Mouse (Mus musculus): ENCODE data around the gene Jag2. TPM values are rescaled to one million over a fixed set of nuclear protein-coding genes. Genes with fewer than 3 reads are reported as not detected.

Jag2 gene
- total RNA-seq, 1 experiment = 54.1 TPM

- Histone ChIP-seq H3K9ac (ENCODE audit: insufficient read depth, low read depth, low read length, poor library complexity, severe bottlenecking) (no peak overlapping the region), H3K4me1 (ENCODE audit: control insufficient read depth in 2 of 2, insufficient read depth in 2 of 2, low read length in 2 of 2, poor library complexity in 1 of 2) (peaks cover 1 to 16% of the 10 kb centered on the region in 2 experiments; a peak in 2 of 4 replicates), H3K9me3 (ENCODE audit: control insufficient read depth, insufficient read depth, low read depth, low read length) (no peaks in the 10 kb centered on the region), H3K27ac (ENCODE audit: insufficient read depth, low read depth, low read length, poor library complexity, severe bottlenecking) (no peak overlapping the region), H3K36me3 (ENCODE audit: control insufficient read depth, insufficient read depth, low read length, poor library complexity, severe bottlenecking) (no peaks in the 10 kb centered on the region), H3K4me3 (ENCODE audit: insufficient read depth in 1 of 2, low read depth in 1 of 2, low read length in 2 of 2, poor library complexity in 1 of 2, severe bottlenecking in 1 of 2) (peak overlapping the region; percentile 27 to 44; a peak in 3 of 4 replicates)
- in situ Hi-C loops (cut with MboI; ENCODE audit: low sequenced_read_pairs in 2 of 2, unreplicated experiment in 2 of 2) = no loop called here
- TF ChIP-seq CHD2 (IDR thresholded peaks at IDR 0.05; ENCODE audit: low read depth, low read length) = no peak
- no peak for TF ChIP-seq HCFC1 (IDR thresholded peaks at IDR 0.05; ENCODE audit: borderline replicate concordance, insufficient read depth, low read length)
- TF ChIP-seq ZC3H11A (IDR thresholded peaks at IDR 0.05; ENCODE audit: borderline replicate concordance, low read depth, low read length) = no peak
- no peak for TF ChIP-seq ZNF384 (IDR thresholded peaks at IDR 0.05; ENCODE audit: low read depth, low read length)
- TF ChIP-seq MAFK (IDR thresholded peaks at IDR 0.05; ENCODE audit: insufficient read depth, low read depth, low read length) = no peak
- DNase-seq (ENCODE audit: low read depth, low spot score) = no peak
Observed at GRCm38 (mm10) chr12:112877073-112877576, 52.5 kb downstream of the Jag2 start.

- in situ Hi-C loops (cut with MboI; ENCODE audit: low sequenced_read_pairs in 2 of 2, unreplicated experiment in 2 of 2) = no loop called here
- Histone ChIP-seq H3K27ac (ENCODE audit: insufficient read depth, low read depth, low read length, poor library complexity, severe bottlenecking) (no peak overlapping the region), H3K36me3 (ENCODE audit: control insufficient read depth, insufficient read depth, low read length, poor library complexity, severe bottlenecking) (no peaks in the 10 kb centered on the region), H3K4me3 (ENCODE audit: insufficient read depth in 1 of 2, low read depth in 1 of 2, low read length in 2 of 2, poor library complexity in 1 of 2, severe bottlenecking in 1 of 2) (peak overlapping the region; percentile 29 to 41; a peak in 2 of 4 replicates), H3K9ac (ENCODE audit: insufficient read depth, low read depth, low read length, poor library complexity, severe bottlenecking) (0 out of 2 replicates have a peak overlapping the region, but pooled peaks have one; percentile 7), H3K9me3 (ENCODE audit: control insufficient read depth, insufficient read depth, low read depth, low read length) (no peaks in the 10 kb centered on the region), H3K4me1 (ENCODE audit: control insufficient read depth in 2 of 2, insufficient read depth in 2 of 2, low read length in 2 of 2, poor library complexity in 1 of 2) (peaks cover 1 to 16% of the 10 kb centered on the region in 2 experiments; a peak in 2 of 4 replicates)
- TF ChIP-seq ZC3H11A (IDR thresholded peaks at IDR 0.05; ENCODE audit: borderline replicate concordance, low read depth, low read length) (no peak), ZNF384 (IDR thresholded peaks at IDR 0.05; ENCODE audit: low read depth, low read length) (no peak), MAFK (IDR thresholded peaks at IDR 0.05; ENCODE audit: insufficient read depth, low read depth, low read length) (no peak), HCFC1 (IDR thresholded peaks at IDR 0.05; ENCODE audit: borderline replicate concordance, insufficient read depth, low read length) (no peak), CHD2 (IDR thresholded peaks at IDR 0.05; ENCODE audit: low read depth, low read length) (no peak)
- DNase-seq (ENCODE audit: low read depth, low spot score) = peak; percentile 75
Observed at GRCm38 (mm10) chr12:112876332-112877072, 53.1 kb downstream of the Jag2 start.

GRCm38 (mm10) chr12:112875225-112876013 lies 54.2 kb downstream of the Jag2 start:
- in situ Hi-C loops (cut with MboI; ENCODE audit: low sequenced_read_pairs in 2 of 2, unreplicated experiment in 2 of 2) = no loop called here

GRCm38 (mm10) chr12:112874199-112874598 lies 55.4 kb downstream of the Jag2 start:
- TF ChIP-seq CHD2 (IDR thresholded peaks at IDR 0.05; ENCODE audit: low read depth, low read length) (no peak), ZNF384 (IDR thresholded peaks at IDR 0.05; ENCODE audit: low read depth, low read length) (no peak), MAFK (IDR thresholded peaks at IDR 0.05; ENCODE audit: insufficient read depth, low read depth, low read length) (no peak), HCFC1 (IDR thresholded peaks at IDR 0.05; ENCODE audit: borderline replicate concordance, insufficient read depth, low read length) (no peak), ZC3H11A (IDR thresholded peaks at IDR 0.05; ENCODE audit: borderline replicate concordance, low read depth, low read length) (no peak)
- Histone ChIP-seq H3K4me3 (ENCODE audit: insufficient read depth in 1 of 2, low read depth in 1 of 2, low read length in 2 of 2, poor library complexity in 1 of 2, severe bottlenecking in 1 of 2) (peak overlapping the region; percentile 7 to 48; a peak in 2 of 4 replicates), H3K9me3 (ENCODE audit: control insufficient read depth, insufficient read depth, low read depth, low read length) (no peaks in the 10 kb centered on the region), H3K36me3 (ENCODE audit: control insufficient read depth, insufficient read depth, low read length, poor library complexity, severe bottlenecking) (no peaks in the 10 kb centered on the region), H3K27ac (ENCODE audit: insufficient read depth, low read depth, low read length, poor library complexity, severe bottlenecking) (no peak overlapping the region), H3K4me1 (ENCODE audit: control insufficient read depth in 2 of 2, insufficient read depth in 2 of 2, low read length in 2 of 2, poor library complexity in 1 of 2) (peaks cover 1 to 21% of the 10 kb centered on the region in 2 experiments; a peak in 2 of 4 replicates), H3K9ac (ENCODE audit: insufficient read depth, low read depth, low read length, poor library complexity, severe bottlenecking) (0 out of 2 replicates have a peak overlapping the region, but pooled peaks have one; percentile 27)
- in situ Hi-C loops (cut with MboI; ENCODE audit: low sequenced_read_pairs in 2 of 2, unreplicated experiment in 2 of 2) = no loop called here
- DNase-seq (ENCODE audit: low read depth, low spot score) = no peak

More at GRCm38 (mm10) chr12:112875225-112876013, 54.2 kb downstream of the Jag2 start:
- Histone ChIP-seq H3K9me3 (ENCODE audit: control insufficient read depth, insufficient read depth, low read depth, low read length) (no peaks in the 10 kb centered on the region), H3K27ac (ENCODE audit: insufficient read depth, low read depth, low read length, poor library complexity, severe bottlenecking) (no peak overlapping the region), H3K36me3 (ENCODE audit: control insufficient read depth, insufficient read depth, low read length, poor library complexity, severe bottlenecking) (no peaks in the 10 kb centered on the region), H3K4me3 (ENCODE audit: insufficient read depth in 1 of 2, low read depth in 1 of 2, low read length in 2 of 2, poor library complexity in 1 of 2, severe bottlenecking in 1 of 2) (no peak overlapping the region), H3K4me1 (ENCODE audit: control insufficient read depth in 2 of 2, insufficient read depth in 2 of 2, low read length in 2 of 2, poor library complexity in 1 of 2) (peaks cover 1 to 19% of the 10 kb centered on the region in 2 experiments; a peak in 2 of 4 replicates), H3K9ac (ENCODE audit: insufficient read depth, low read depth, low read length, poor library complexity, severe bottlenecking) (no peak overlapping the region)
- TF ChIP-seq HCFC1 (IDR thresholded peaks at IDR 0.05; ENCODE audit: borderline replicate concordance, insufficient read depth, low read length) = no peak
- no peak for TF ChIP-seq ZC3H11A (IDR thresholded peaks at IDR 0.05; ENCODE audit: borderline replicate concordance, low read depth, low read length)
- no peak for TF ChIP-seq MAFK (IDR thresholded peaks at IDR 0.05; ENCODE audit: insufficient read depth, low read depth, low read length)
- TF ChIP-seq ZNF384 (IDR thresholded peaks at IDR 0.05; ENCODE audit: low read depth, low read length) = no peak
- peak; percentile 89 for DNase-seq (ENCODE audit: low read depth, low spot score)

Measured in ES-E14 (cell line).